ENCODE assay signal across 9 mouse cellular contexts in the genomic region with DNA sequence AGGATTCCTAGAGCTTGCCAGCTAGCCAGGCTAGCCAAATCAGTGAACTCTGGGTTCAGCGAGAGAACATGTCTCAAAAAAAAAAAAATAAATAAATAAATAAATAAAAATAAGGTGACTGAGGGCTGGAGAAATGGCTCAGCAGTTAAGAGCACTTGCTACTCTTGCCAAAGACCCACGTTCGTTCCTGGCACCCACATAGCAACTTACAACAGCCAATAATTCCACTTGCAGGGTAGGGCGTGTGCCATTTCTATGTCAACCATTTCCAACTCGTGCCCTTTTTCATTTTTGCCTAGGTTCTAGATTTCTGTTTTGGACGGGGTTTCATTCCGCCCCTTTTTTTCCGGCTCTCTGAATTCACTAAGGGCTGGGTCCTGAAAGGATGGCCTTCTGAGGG. TPM values are rescaled to one million over a fixed set of nuclear protein-coding genes. Genes with fewer than 3 reads are reported as not detected.
DNase-seq lines count a peak whose midpoint lies in the region; ATAC-seq and TF ChIP-seq lines count a peak whose summit lies in the region.
"Had no signal": no experiment of that assay in that cellular context is flagged by ENCODE, and none has a peak within 500 bp of the region (broad histone marks: within the 10 kb centered on the region; RNA-seq: fewer than 3 reads in every experiment).

No protein-coding gene starts in this region.

- H3K4me3 ChIP-seq in kidney, postnatal 0 days (replicated peaks; ENCODE audit: low read depth, low read length): peak overlapping the region; percentile 61
- peak overlapping the region; percentile 86 for H3K4me3 ChIP-seq in brown adipose tissue, adult 24 weeks (ENCODE audit: insufficient read depth, low read depth, low read length)
- peak overlapping the region; percentile 57 for H3K4me3 ChIP-seq in hindbrain, embryonic 14.5 days (replicated peaks; ENCODE audit: low read length)
- peak overlapping the region; percentile 84 for H3K4me3 ChIP-seq in midbrain, embryonic 16.5 days (ENCODE audit: low read depth, low read length)

- no peaks in the 10 kb centered on the region for H3K36me3 ChIP-seq in kidney, postnatal 0 days (ENCODE audit: insufficient read depth, low read length)
- H3K36me3 ChIP-seq in hindbrain, embryonic 14.5 days (replicated peaks; ENCODE audit: control insufficient read depth, insufficient read depth): peaks cover 6% of the 10 kb centered on the region
- no peaks in the 10 kb centered on the region for H3K36me3 ChIP-seq in midbrain, embryonic 16.5 days (ENCODE audit: control insufficient read depth, insufficient read depth, low read length)

- H3K9me3 ChIP-seq in kidney, postnatal 0 days (replicated peaks; ENCODE audit: low read length): no peaks in the 10 kb centered on the region
- H3K9me3 ChIP-seq in hindbrain, embryonic 14.5 days (ENCODE audit: control insufficient read depth, low read length): no peaks in the 10 kb centered on the region
- H3K9me3 ChIP-seq in midbrain, embryonic 16.5 days (replicated peaks; ENCODE audit: control insufficient read depth, low read length, poor library complexity, severe bottlenecking): no peaks in the 10 kb centered on the region

- peak overlapping the region; percentile 62 for H3K4me2 ChIP-seq in kidney, postnatal 0 days (ENCODE audit: low read length)
- H3K4me2 ChIP-seq in hindbrain, embryonic 14.5 days (replicated peaks): peak overlapping the region; percentile 68
- H3K4me2 ChIP-seq in midbrain, embryonic 16.5 days (ENCODE audit: low read length): peak overlapping the region; percentile 87

- no peak overlapping the region for H3K27ac ChIP-seq in kidney, postnatal 0 days
- no peak overlapping the region for H3K27ac ChIP-seq in brown adipose tissue, adult 24 weeks (replicated peaks; ENCODE audit: low read depth, low read length)
- no peak overlapping the region; the same call in 1 of the 2 replicates for H3K27ac ChIP-seq in hindbrain, embryonic 14.5 days
- H3K27ac ChIP-seq in midbrain, embryonic 16.5 days (ENCODE audit: low read length): peak overlapping the region; percentile 72

- WGBS in kidney, postnatal 0 days: 30% methylated on average over 8 of the region's 8 CpGs
- WGBS in hindbrain, embryonic 14.5 days: 30% methylated on average over 8 of the region's 8 CpGs
- 30% methylated on average over 8 of the region's 8 CpGs for WGBS in midbrain, embryonic 16.5 days

- no peak for ATAC-seq in kidney, postnatal 0 days (replicated peaks; ENCODE audit: low FRiP score, low read depth)
- no peak for ATAC-seq in hindbrain, embryonic 14.5 days (ENCODE audit: low FRiP score)
- no peak for ATAC-seq in midbrain, embryonic 16.5 days
- no peak for ATAC-seq in CD4-positive, CD25-positive, alpha-beta regulatory T cell, adult 4 months

- H3K4me1 ChIP-seq in kidney, postnatal 0 days (replicated peaks; ENCODE audit: insufficient read depth, low read length): 0 out of 2 replicates have a peak, but pooled peaks cover 3% of the 10 kb centered on the region
- H3K4me1 ChIP-seq in brown adipose tissue, adult 24 weeks (ENCODE audit: control insufficient read depth, insufficient read depth, insufficient read length, low read length): 0 out of 2 replicates have a peak, but pooled peaks cover 2% of the 10 kb centered on the region
- H3K4me1 ChIP-seq in hindbrain, embryonic 14.5 days (replicated peaks; ENCODE audit: control insufficient read depth, insufficient read depth, low read length): peaks cover 3% of the 10 kb centered on the region; the same call in 1 of the 2 replicates
- H3K4me1 ChIP-seq in midbrain, embryonic 16.5 days (ENCODE audit: control insufficient read depth, insufficient read depth, low read length): peaks cover 6% of the 10 kb centered on the region

- no peaks in the 10 kb centered on the region for H3K27me3 ChIP-seq in kidney, postnatal 0 days (ENCODE audit: insufficient read depth, low read length)
- no peaks in the 10 kb centered on the region for H3K27me3 ChIP-seq in hindbrain, embryonic 14.5 days (ENCODE audit: control insufficient read depth, insufficient read depth, low read length)
- no peaks in the 10 kb centered on the region for H3K27me3 ChIP-seq in midbrain, embryonic 16.5 days (ENCODE audit: control insufficient read depth, insufficient read depth, low read depth, low read length)

- no peak for TF ChIP-seq CTCF in kidney, postnatal 0 days (IDR thresholded peaks at IDR 0.05; ENCODE audit: low read depth)

- no peak for DNase-seq in kidney, postnatal 0 days (ENCODE audit: low spot score)
- no peak for DNase-seq in kidney, adult 18-20 months
- DNase-seq in hindbrain, embryonic 14.5 days (ENCODE audit: low spot score): no peak
- DNase-seq in layer of hippocampus, adult 8-10 months (ENCODE audit: low spot score in 2 of 2): no peak
- no peak for DNase-seq in adrenal gland, adult 2 months

- H3K9ac ChIP-seq in kidney, postnatal 0 days (ENCODE audit: low read depth, low read length): peak overlapping the region; percentile 43
- H3K9ac ChIP-seq in hindbrain, embryonic 14.5 days: peak overlapping the region; percentile 53
- peak overlapping the region; percentile 63 for H3K9ac ChIP-seq in midbrain, embryonic 16.5 days (ENCODE audit: low read depth, low read length)

RNA-seq across cellular contexts. Expression of gene 1700030J22Rik, which starts 0.7 kb away (rescaled TPM):
- polyA plus RNA-seq in kidney, postnatal 0 days (2015; fragmentation: Nextera tagmentation; extraction: Ambion mirVana): 1.4 and 1.6 TPM in 2 replicates
- polyA plus RNA-seq in brown adipose tissue, adult 24 weeks (2012; ENCODE audit: insufficient read depth, insufficient read length, missing spikeins): 0.36 and 0.58 TPM in 2 replicates
- 5.5 and 6.1 TPM in 2 replicates for polyA plus RNA-seq in hindbrain, embryonic 14.5 days (2014; fragmentation: Nextera tagmentation; extraction: Ambion mirVana)
- 9.6 and 11.3 TPM in 2 replicates for polyA plus RNA-seq in midbrain, embryonic 16.5 days (2015; fragmentation: Nextera tagmentation; extraction: Ambion mirVana)
- polyA plus RNA-seq in CD4-positive, CD25-positive, alpha-beta regulatory T cell, adult 4 months (2017; shearing (Covaris generic)): not detected
- total RNA-seq in layer of hippocampus, adult 8-10 months (2022): 10 to 100 TPM in 1 of 4 experiments, 1 to 10 TPM in 3; 7.3 to 10.6 (median 8.6) TPM
- 1 to 10 TPM; 1.6 to 2.8 TPM for total RNA-seq in adrenal gland, adult 2 months (2021)
- 0.18 and 0.32 TPM in 2 replicates for polyA plus RNA-seq in adrenal gland, adult 2 months (2012; rRNA removed)
- polyA plus RNA-seq: activated CD4-positive, CD25-positive, alpha-beta regulatory T cell, adult 4 months had no signal

RNA-seq across cellular contexts. Expression of gene Gcsh, which starts 15.3 kb away (rescaled TPM):
- 233 and 239 TPM in 2 replicates for polyA plus RNA-seq in kidney, postnatal 0 days (2015; fragmentation: Nextera tagmentation; extraction: Ambion mirVana)
- polyA plus RNA-seq in brown adipose tissue, adult 24 weeks (2012; ENCODE audit: insufficient read depth, insufficient read length, missing spikeins): 205 and 234 TPM in 2 replicates
- polyA plus RNA-seq in hindbrain, embryonic 14.5 days (2014; fragmentation: Nextera tagmentation; extraction: Ambion mirVana): 105 and 108 TPM in 2 replicates
- polyA plus RNA-seq in midbrain, embryonic 16.5 days (2015; fragmentation: Nextera tagmentation; extraction: Ambion mirVana): 74.3 and 80.2 TPM in 2 replicates
- polyA plus RNA-seq in CD4-positive, CD25-positive, alpha-beta regulatory T cell, adult 4 months (2017; shearing (Covaris generic)): 10 to 100 TPM; 23.1 to 28.6 TPM
- total RNA-seq in layer of hippocampus, adult 8-10 months (2022): 10 to 100 TPM; 46.0 to 53.2 (median 48.7) TPM
- 100 to 1,000 TPM; 113 to 195 TPM for total RNA-seq in adrenal gland, adult 2 months (2021)
- polyA plus RNA-seq in adrenal gland, adult 2 months (2012; rRNA removed): 45.9 and 60.4 TPM in 2 replicates

RNA-seq across cellular contexts. Expression of gene Atmin, which starts 34.9 kb away (rescaled TPM):
- 9.7 and 10.3 TPM in 2 replicates for polyA plus RNA-seq in kidney, postnatal 0 days (2015; fragmentation: Nextera tagmentation; extraction: Ambion mirVana)
- 5.1 and 8.7 TPM in 2 replicates for polyA plus RNA-seq in brown adipose tissue, adult 24 weeks (2012; ENCODE audit: insufficient read depth, insufficient read length, missing spikeins)
- 26.2 and 28.3 TPM in 2 replicates for polyA plus RNA-seq in hindbrain, embryonic 14.5 days (2014; fragmentation: Nextera tagmentation; extraction: Ambion mirVana)
- polyA plus RNA-seq in midbrain, embryonic 16.5 days (2015; fragmentation: Nextera tagmentation; extraction: Ambion mirVana): 20.4 and 20.8 TPM in 2 replicates
- polyA plus RNA-seq in CD4-positive, CD25-positive, alpha-beta regulatory T cell, adult 4 months (2017; shearing (Covaris generic)): 1 to 10 TPM; 6.4 TPM
- 10 to 100 TPM; 44.4 to 47.7 (median 45.2) TPM for total RNA-seq in layer of hippocampus, adult 8-10 months (2022)
- total RNA-seq in adrenal gland, adult 2 months (2021): 10 to 100 TPM; 23.6 to 23.7 TPM
- 10.1 and 10.4 TPM in 2 replicates for polyA plus RNA-seq in adrenal gland, adult 2 months (2012; rRNA removed)

RNA-seq across cellular contexts. Expression of gene Cenpn, which starts 56.5 kb away (rescaled TPM):
- 18.7 and 21.8 TPM in 2 replicates for polyA plus RNA-seq in kidney, postnatal 0 days (2015; fragmentation: Nextera tagmentation; extraction: Ambion mirVana)
- 1.5 and 2.1 TPM in 2 replicates for polyA plus RNA-seq in brown adipose tissue, adult 24 weeks (2012; ENCODE audit: insufficient read depth, insufficient read length, missing spikeins)
- 8.6 and 9.7 TPM in 2 replicates for polyA plus RNA-seq in hindbrain, embryonic 14.5 days (2014; fragmentation: Nextera tagmentation; extraction: Ambion mirVana)
- 6.4 and 6.9 TPM in 2 replicates for polyA plus RNA-seq in midbrain, embryonic 16.5 days (2015; fragmentation: Nextera tagmentation; extraction: Ambion mirVana)
- 1 to 10 TPM; 2.9 to 8.8 TPM for polyA plus RNA-seq in CD4-positive, CD25-positive, alpha-beta regulatory T cell, adult 4 months (2017; shearing (Covaris generic))
- total RNA-seq in layer of hippocampus, adult 8-10 months (2022): 1 to 10 TPM; 1.1 to 1.9 (median 1.6) TPM
- total RNA-seq in adrenal gland, adult 2 months (2021): 1 to 10 TPM; 3.3 to 3.9 TPM
- polyA plus RNA-seq in adrenal gland, adult 2 months (2012; rRNA removed): 1.7 and 2.6 TPM in 2 replicates

RNA-seq across cellular contexts. Expression of gene Cmc2, which starts 56.8 kb away (rescaled TPM):
- 97.8 and 100 TPM in 2 replicates for polyA plus RNA-seq in kidney, postnatal 0 days (2015; fragmentation: Nextera tagmentation; extraction: Ambion mirVana)
- 81.1 and 117 TPM in 2 replicates for polyA plus RNA-seq in brown adipose tissue, adult 24 weeks (2012; ENCODE audit: insufficient read depth, insufficient read length, missing spikeins)
- polyA plus RNA-seq in hindbrain, embryonic 14.5 days (2014; fragmentation: Nextera tagmentation; extraction: Ambion mirVana): 36.0 and 36.3 TPM in 2 replicates
- 25.7 and 27.3 TPM in 2 replicates for polyA plus RNA-seq in midbrain, embryonic 16.5 days (2015; fragmentation: Nextera tagmentation; extraction: Ambion mirVana)
- polyA plus RNA-seq in CD4-positive, CD25-positive, alpha-beta regulatory T cell, adult 4 months (2017; shearing (Covaris generic)): 10 to 100 TPM; 36.3 to 38.5 TPM
- total RNA-seq in layer of hippocampus, adult 8-10 months (2022): 10 to 100 TPM; 11.8 to 13.6 (median 13.1) TPM
- total RNA-seq in adrenal gland, adult 2 months (2021): 10 to 100 TPM; 55.5 to 72.8 TPM
- polyA plus RNA-seq in adrenal gland, adult 2 months (2012; rRNA removed): 6.9 and 7.6 TPM in 2 replicates
